Mouse (Mus musculus) embryonic facial prominence, embryonic 14.5 days (tissue): ENCODE measurements at regions not wholly inside any gene's neighbourhood (a gene's known extent, or its start where the extent isn't known, plus 50 kb on each side); places are given as distances from the start of the nearest gene placed in this dataset.

ENCODE experiments used
- ATAC-seq: fragments of 200-750 bp; cut with Nextera tagmentation; 2 replicates; pipeline ENCODE4 v1.8.0; 2017; ENCODE audit warnings: low read depth, moderate number of reproducible peaks, moderate TSS enrichment
- DNase-seq: peaks from one replicate; pipeline ENCODE4 v3.0.0-alpha.2; 2015; ENCODE audit warnings: low spot score
- H3K27ac ChIP-seq: fragments of 300-500 bp; sonication (generic); replicated peaks from 2 replicates; pipeline ENCODE4 v1.5.1; 2014; ENCODE audit warnings: low read depth, mild to moderate bottlenecking, low read length, moderate library complexity
- H3K27me3 ChIP-seq: fragments of 300-500 bp; sonication (generic); replicated peaks from 2 replicates; pipeline ENCODE4 v1.6.1; 2014; ENCODE audit warnings: low read length; ENCODE audit not compliant: control insufficient read depth, insufficient read depth
- H3K36me3 ChIP-seq: fragments of 300-500 bp; sonication (generic); 2 replicates; pipeline ENCODE4 v1.6.1; 2014; ENCODE audit warnings: low read length, mixed read lengths; ENCODE audit not compliant: control insufficient read depth, insufficient read depth
- H3K4me1 ChIP-seq: fragments of 300-500 bp; sonication (generic); 2 replicates; pipeline ENCODE4 v1.6.1; 2014; ENCODE audit warnings: antibody characterized with exemption, low read length; ENCODE audit not compliant: control insufficient read depth, insufficient read depth
- H3K4me2 ChIP-seq: fragments of 300-500 bp; sonication (generic); 2 replicates; pipeline ENCODE4 v1.6.1; 2014; ENCODE audit warnings: low read depth, mild to moderate bottlenecking, low read length, moderate library complexity, mixed read lengths
- H3K4me3 ChIP-seq: fragments of 300-500 bp; sonication (generic); 2 replicates; pipeline ENCODE4 v1.5.1; 2014; ENCODE audit warnings: low read depth, mild to moderate bottlenecking, low read length
- H3K9ac ChIP-seq: fragments of 300-500 bp; sonication (generic); 2 replicates; pipeline ENCODE4 v1.6.1; 2014; ENCODE audit warnings: low read depth, mild to moderate bottlenecking, low read length, moderate library complexity, mixed read lengths
- H3K9me3 ChIP-seq: fragments of 300-500 bp; sonication (generic); 2 replicates; pipeline ENCODE4 v1.6.1; 2016; ENCODE audit warnings: low read length; ENCODE audit not compliant: control insufficient read depth
- WGBS: fragments of 180-500 bp; shearing (Covaris S2); extraction: QIAGEN DNeasy Blood & Tissue Kit; methylation state at CpG from one replicate; pipeline ENCODE4 v1.1.7; 2014; 5-methylcytosine and 5-hydroxymethylcytosine counted together

GRCm38 (mm10) chr6:100387042-100387441, 99.8 kb upstream of the Rybp start:
- H3K27me3 ChIP-seq: no peaks in the 10 kb centered on the region
- peak; percentile 80 for DNase-seq
- 18% methylated on average over 5 of the region's 5 CpGs for WGBS
- H3K4me3 ChIP-seq: no peak overlapping the region
- H3K36me3 ChIP-seq: no peaks in the 10 kb centered on the region
- 0 out of 2 replicates have a peak, but pooled peaks cover 10% of the 10 kb centered on the region for H3K9me3 ChIP-seq
- no peak overlapping the region for H3K27ac ChIP-seq
- peak; percentile 68; the same call in 1 of the 2 replicates for ATAC-seq
- peaks cover 10% of the 10 kb centered on the region; the same call in 1 of the 2 replicates for H3K4me1 ChIP-seq
- no peak overlapping the region for H3K4me2 ChIP-seq
- no peak overlapping the region for H3K9ac ChIP-seq

DNA sequence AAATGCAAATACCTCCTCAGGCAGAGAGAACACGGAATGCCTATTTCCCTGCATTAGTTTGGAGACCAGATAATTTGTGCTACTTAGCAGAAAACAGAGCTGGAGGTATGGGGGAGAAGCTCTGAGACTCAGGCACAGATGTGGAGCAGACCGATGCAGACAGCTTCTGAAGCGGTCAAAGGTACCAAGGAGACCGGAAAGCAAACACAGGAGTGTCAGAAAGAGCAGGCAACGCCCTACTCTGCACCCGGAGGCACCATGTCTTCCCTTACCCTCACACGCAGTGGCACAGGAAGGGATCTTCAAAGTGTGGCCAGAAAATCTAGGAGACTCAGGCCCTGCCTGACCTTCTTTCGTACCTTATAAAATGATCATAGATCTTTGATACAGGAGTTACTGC, 98.4 kb upstream of the Rybp start:
- no peaks in the 10 kb centered on the region for H3K36me3 ChIP-seq
- no peak overlapping the region for H3K27ac ChIP-seq
- no peak for ATAC-seq
- H3K4me1 ChIP-seq: peaks cover 14% of the 10 kb centered on the region
- H3K9ac ChIP-seq: no peak overlapping the region
- H3K4me2 ChIP-seq: no peak overlapping the region
- no peak for DNase-seq
- no peaks in the 10 kb centered on the region for H3K27me3 ChIP-seq
- WGBS: 54% methylated on average over 8 of the region's 8 CpGs
- H3K4me3 ChIP-seq: no peak overlapping the region
- H3K9me3 ChIP-seq: 0 out of 2 replicates have a peak, but pooled peaks cover 10% of the 10 kb centered on the region

GRCm38 (mm10) chr6:100381046-100381445, 93.8 kb upstream of the Rybp start:
- H3K9me3 ChIP-seq: no peaks in the 10 kb centered on the region
- no peak overlapping the region for H3K4me2 ChIP-seq
- H3K9ac ChIP-seq: no peak overlapping the region
- DNase-seq (no peak), ATAC-seq (no peak)
- H3K4me3 ChIP-seq: no peak overlapping the region
- H3K36me3 ChIP-seq: no peaks in the 10 kb centered on the region
- no peak overlapping the region for H3K27ac ChIP-seq
- peaks cover 33% of the 10 kb centered on the region for H3K4me1 ChIP-seq
- H3K27me3 ChIP-seq: no peaks in the 10 kb centered on the region
- WGBS: 78% methylated on average over 5 of the region's 5 CpGs

DNA sequence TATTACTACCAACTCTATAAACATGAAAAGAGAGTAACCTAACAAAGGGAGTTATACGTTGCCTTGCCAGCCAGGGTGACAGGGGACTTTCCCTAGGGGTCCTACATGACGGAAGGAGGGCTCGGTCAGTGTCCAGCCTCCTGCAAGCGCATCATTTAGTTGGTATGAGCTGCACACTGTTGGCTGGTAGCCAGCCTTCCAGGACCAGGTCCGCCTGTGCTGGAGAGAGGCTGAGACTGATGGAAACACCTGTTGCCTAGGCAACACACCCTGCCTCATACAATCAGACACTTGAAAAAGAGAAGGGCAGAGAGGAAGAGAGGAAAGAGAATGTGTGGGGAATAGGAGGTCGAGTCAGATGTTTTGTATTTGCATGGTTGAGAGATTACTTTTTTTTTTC, 93.3 kb upstream of the Rybp start:
- Histone ChIP-seq H3K4me3 (no peak overlapping the region), H3K9me3 (no peaks in the 10 kb centered on the region), H3K27me3 (no peaks in the 10 kb centered on the region), H3K4me1 (peaks cover 33% of the 10 kb centered on the region), H3K4me2 (no peak overlapping the region), H3K27ac (no peak overlapping the region), H3K9ac (no peak overlapping the region), H3K36me3 (no peaks in the 10 kb centered on the region)
- peak; percentile 75; the same call in 1 of the 2 replicates for ATAC-seq
- peak; percentile 89 for DNase-seq
- 16% methylated on average over 6 of the region's 6 CpGs for WGBS

DNA sequence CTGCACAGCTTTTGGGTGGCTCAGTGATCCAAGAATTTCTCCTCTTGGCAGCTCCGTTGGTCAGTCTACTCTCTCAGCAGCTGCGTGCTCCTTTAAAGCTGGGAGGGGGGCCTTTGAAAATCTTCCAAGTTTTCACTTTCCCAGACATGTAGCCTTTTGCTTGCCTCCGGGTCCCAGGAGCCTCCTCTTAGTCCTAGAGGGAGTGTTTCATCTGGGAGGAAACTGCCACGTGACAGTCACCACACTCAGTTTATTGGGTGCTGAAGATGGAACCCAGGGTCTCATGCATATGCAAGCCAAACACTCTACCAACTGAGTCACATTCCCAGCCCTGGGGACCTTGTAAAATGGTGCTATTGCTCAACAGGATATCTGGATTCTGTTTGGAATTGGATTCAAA, 92.5 kb upstream of the Rybp start:
- no peak for ATAC-seq
- no peak overlapping the region for H3K4me2 ChIP-seq

GRCm38 (mm10) chr6:100378533-100378874, 91.2 kb upstream of the Rybp start:
- DNase-seq: peak; percentile 91

More for the DNA sequence above, 92.5 kb upstream of the Rybp start:
- no peak overlapping the region for H3K9ac ChIP-seq
- H3K27me3 ChIP-seq: no peaks in the 10 kb centered on the region
- peak; percentile 75 for DNase-seq
- no peaks in the 10 kb centered on the region for H3K36me3 ChIP-seq
- H3K9me3 ChIP-seq: no peaks in the 10 kb centered on the region
- peaks cover 33% of the 10 kb centered on the region for H3K4me1 ChIP-seq
- no peak overlapping the region for H3K27ac ChIP-seq
- no peak overlapping the region for H3K4me3 ChIP-seq
- 38% methylated on average over 4 of the region's 4 CpGs for WGBS

GRCm38 (mm10) chr6:100377828-100378532, 90.7 kb upstream of the Rybp start:
- Histone ChIP-seq H3K4me2 (no peak overlapping the region), H3K9ac (no peak overlapping the region), H3K4me3 (no peak overlapping the region), H3K9me3 (no peaks in the 10 kb centered on the region), H3K4me1 (peaks cover 29% of the 10 kb centered on the region), H3K27ac (no peak overlapping the region), H3K27me3 (no peaks in the 10 kb centered on the region), H3K36me3 (no peaks in the 10 kb centered on the region)
- no peak for DNase-seq
- no peak for ATAC-seq
- 58% methylated on average over 6 of the region's 6 CpGs for WGBS

More at GRCm38 (mm10) chr6:100378533-100378874, 91.2 kb upstream of the Rybp start:
- H3K36me3 ChIP-seq: no peaks in the 10 kb centered on the region
- no peak overlapping the region for H3K4me2 ChIP-seq
- 34% methylated on average over 4 of the region's 4 CpGs for WGBS
- no peak overlapping the region for H3K4me3 ChIP-seq
- no peaks in the 10 kb centered on the region for H3K9me3 ChIP-seq
- no peak; the same call in 1 of the 2 replicates for ATAC-seq
- no peaks in the 10 kb centered on the region for H3K27me3 ChIP-seq
- no peak overlapping the region for H3K9ac ChIP-seq
- H3K27ac ChIP-seq: no peak overlapping the region
- peaks cover 33% of the 10 kb centered on the region for H3K4me1 ChIP-seq

DNA sequence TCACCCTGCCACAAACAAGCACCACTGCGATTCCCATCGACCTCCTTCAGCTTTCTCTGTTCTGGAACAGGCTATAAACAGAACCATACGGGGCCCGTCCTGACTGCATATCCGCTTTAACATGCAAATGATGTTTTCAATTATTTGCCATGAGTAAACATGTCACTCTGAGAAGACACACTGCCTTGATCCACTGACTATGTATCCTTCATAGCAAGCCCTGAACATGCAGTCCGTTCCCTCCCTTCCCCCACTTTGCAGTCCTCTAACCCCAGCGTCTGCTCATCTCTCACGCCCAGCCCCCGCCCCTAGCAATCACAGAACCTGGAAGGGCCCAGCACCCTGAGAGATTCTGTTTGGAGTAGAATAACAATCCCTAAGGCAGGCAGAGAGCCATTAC, 89.4 kb upstream of the Rybp start:
- DNase-seq (peak; percentile 83), ATAC-seq (peak; percentile 60; the same call in 1 of the 2 replicates)
- peak overlapping the region; percentile 24 for H3K27ac ChIP-seq
- H3K9ac ChIP-seq: no peak overlapping the region
- no peaks in the 10 kb centered on the region for H3K36me3 ChIP-seq
- H3K4me2 ChIP-seq: 0 out of 2 replicates have a peak overlapping the region, but pooled peaks have one; percentile 7
- H3K4me3 ChIP-seq: no peak overlapping the region
- H3K9me3 ChIP-seq: no peaks in the 10 kb centered on the region
- no peaks in the 10 kb centered on the region for H3K27me3 ChIP-seq
- 16% methylated on average over 9 of the region's 9 CpGs for WGBS
- peaks cover 29% of the 10 kb centered on the region for H3K4me1 ChIP-seq

DNA sequence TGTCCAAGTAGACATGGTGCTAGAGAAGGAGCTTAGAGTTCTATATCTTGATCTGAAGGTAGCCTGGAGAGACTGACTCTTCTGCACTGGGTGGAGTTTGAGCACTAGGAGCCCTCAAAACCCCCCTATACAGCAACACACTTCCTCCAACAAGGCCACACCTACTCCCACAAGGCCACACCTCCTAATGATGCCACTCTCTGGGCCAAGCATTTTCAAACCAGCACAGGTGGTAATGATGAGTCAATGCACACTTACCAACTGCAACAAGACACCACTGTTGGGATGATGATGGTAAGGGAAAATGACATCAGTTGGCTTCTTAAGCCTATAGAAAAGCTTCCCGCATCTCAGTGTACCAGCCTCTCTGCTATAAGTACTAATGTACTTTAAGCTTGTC, 83.5 kb upstream of the Rybp start:
- no peaks in the 10 kb centered on the region for H3K4me1 ChIP-seq
- WGBS: 85% methylated on average over 1 of the region's 1 CpGs
- no peak overlapping the region for H3K9ac ChIP-seq
- no peaks in the 10 kb centered on the region for H3K9me3 ChIP-seq
- H3K27ac ChIP-seq: no peak overlapping the region
- no peaks in the 10 kb centered on the region for H3K36me3 ChIP-seq
- H3K4me2 ChIP-seq: no peak overlapping the region
- DNase-seq: no peak
- no peak overlapping the region for H3K4me3 ChIP-seq
- ATAC-seq: no peak
- H3K27me3 ChIP-seq: no peaks in the 10 kb centered on the region
